ENCODE assay signal across 10 mouse cellular contexts in the genomic region with DNA sequence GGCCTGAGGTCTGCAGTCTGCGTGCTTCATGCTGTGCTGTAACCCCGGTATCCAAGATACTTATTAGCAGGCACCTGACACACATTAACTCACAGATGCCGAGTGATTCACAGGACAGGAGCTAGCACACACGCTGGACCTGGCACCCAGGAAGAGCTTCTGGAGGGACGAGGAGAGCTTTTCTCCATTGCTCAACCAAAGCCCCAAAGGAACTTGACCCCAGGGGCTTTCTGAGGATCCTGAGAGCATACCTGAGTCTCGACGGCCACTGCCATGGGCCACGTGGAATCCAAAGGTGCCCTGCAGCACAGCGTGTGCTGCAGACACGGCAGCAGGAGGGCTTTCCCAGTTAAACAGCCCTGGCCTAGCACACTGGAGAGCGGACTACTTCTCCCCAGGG. TPM values are rescaled to one million over a fixed set of nuclear protein-coding genes. Genes with fewer than 3 reads are reported as not detected.
A peak's percentile ranks its signal among the peaks of the same experiment; 100 is the strongest.
DNase-seq lines count a peak whose midpoint lies in the region; ATAC-seq and TF ChIP-seq lines count a peak whose summit lies in the region.
"Had no signal": no experiment of that assay in that cellular context is flagged by ENCODE, and none has a peak within 500 bp of the region (broad histone marks: within the 10 kb centered on the region; RNA-seq: fewer than 3 reads in every experiment).

No protein-coding gene starts in this region.

- no peaks in the 10 kb centered on the region for H3K9me3 ChIP-seq in hindbrain, embryonic 10.5 days
- no peaks in the 10 kb centered on the region for H3K9me3 ChIP-seq in hindbrain, embryonic 11.5 days (ENCODE audit: control insufficient read depth, low read length)
- H3K9me3 ChIP-seq: liver, embryonic 12.5 days had no signal

- no peak for DNase-seq in hindbrain, embryonic 10.5 days (ENCODE audit: low spot score)
- no peak for DNase-seq in hindbrain, embryonic 11.5 days (ENCODE audit: low spot score)
- peak; percentile 26 for DNase-seq in NIH3T3 (ENCODE audit: low read depth)
- peak; percentile 59 for DNase-seq in kidney, postnatal 10 days
- DNase-seq in thymus, adult 2 months = no peak
- DNase-seq in frontal cortex, postnatal 25 days (ENCODE audit: low spot score in 2 of 2) = no peak
- no peak for DNase-seq in right cerebral cortex, postnatal 10 days (ENCODE audit: low spot score in 2 of 2)
- DNase-seq: lung, postnatal 4 days had no signal

- H3K27me3 ChIP-seq in hindbrain, embryonic 10.5 days (ENCODE audit: insufficient read depth, poor library complexity, severe bottlenecking) = peaks cover 34% of the 10 kb centered on the region
- H3K27me3 ChIP-seq in hindbrain, embryonic 11.5 days (ENCODE audit: control insufficient read depth, insufficient read depth, low read length) = 0 out of 2 replicates have a peak, but pooled peaks cover 3% of the 10 kb centered on the region
- H3K27me3 ChIP-seq in thymus, adult 2 months (ENCODE audit: control insufficient read depth, insufficient read depth, low read length) = no peaks in the 10 kb centered on the region

- TF ChIP-seq POLR2A in embryonic fibroblast, embryonic 13.5 days (IDR thresholded peaks at IDR 0.05; ENCODE audit: low read depth, low read length) = no peak
- TF ChIP-seq POLR2A in thymus, adult 2 months (IDR thresholded peaks at IDR 0.05; ENCODE audit: control insufficient read depth, extremely low read depth, insufficient read depth, low read length, poor library complexity) = no peak

- H3K4me3 ChIP-seq in hindbrain, embryonic 10.5 days = no peak overlapping the region
- H3K4me3 ChIP-seq in hindbrain, embryonic 11.5 days (ENCODE audit: low read depth, low read length) = no peak overlapping the region
- no peak overlapping the region for H3K4me3 ChIP-seq in embryonic fibroblast, embryonic 13.5 days (ENCODE audit: insufficient read depth, low read length)
- no peak overlapping the region for H3K4me3 ChIP-seq in thymus, adult 2 months (ENCODE audit: control insufficient read depth, insufficient read depth, low read length)
- H3K4me3 ChIP-seq: liver, embryonic 12.5 days had no signal

- TF ChIP-seq CTCF in embryonic fibroblast, embryonic 13.5 days (IDR thresholded peaks at IDR 0.05; ENCODE audit: borderline replicate concordance, insufficient read depth, low read length) = no peak
- TF ChIP-seq CTCF in thymus, adult 2 months (IDR thresholded peaks at IDR 0.05; ENCODE audit: borderline replicate concordance, control insufficient read depth, extremely low read depth, insufficient read depth, low read length, poor library complexity) = no peak

- no peak for ATAC-seq in hindbrain, embryonic 11.5 days (ENCODE audit: low FRiP score)
- ATAC-seq: liver, embryonic 12.5 days had no signal

- peak overlapping the region; percentile 66 for H3K27ac ChIP-seq in hindbrain, embryonic 10.5 days
- H3K27ac ChIP-seq in hindbrain, embryonic 11.5 days (ENCODE audit: low read depth, low read length) = no peak overlapping the region
- H3K27ac ChIP-seq in embryonic fibroblast, embryonic 13.5 days (ENCODE audit: insufficient read depth, low read length) = peak overlapping the region; percentile 90
- no peak overlapping the region for H3K27ac ChIP-seq in thymus, adult 2 months (ENCODE audit: control insufficient read depth, insufficient read depth, low read length)
- H3K27ac ChIP-seq: liver, embryonic 12.5 days had no signal

- 80% methylated on average over 11 of the region's 11 CpGs for WGBS in hindbrain, embryonic 10.5 days
- WGBS in hindbrain, embryonic 11.5 days = 72% methylated on average over 11 of the region's 11 CpGs
- 91% methylated on average over 11 of the region's 11 CpGs for WGBS in thymus, adult 2 months

- peaks cover 67% of the 10 kb centered on the region for H3K4me1 ChIP-seq in hindbrain, embryonic 10.5 days (replicated peaks)
- peaks cover 16% of the 10 kb centered on the region for H3K4me1 ChIP-seq in hindbrain, embryonic 11.5 days (replicated peaks; ENCODE audit: control insufficient read depth, insufficient read depth, low read length)
- H3K4me1 ChIP-seq in embryonic fibroblast, embryonic 13.5 days (ENCODE audit: control insufficient read depth, insufficient read depth, low read length) = peaks cover 38% of the 10 kb centered on the region
- peaks cover 43% of the 10 kb centered on the region for H3K4me1 ChIP-seq in thymus, adult 2 months (replicated peaks; ENCODE audit: control insufficient read depth, insufficient read depth, low read length)

- H3K4me2 ChIP-seq in hindbrain, embryonic 11.5 days (replicated peaks; ENCODE audit: low read depth, low read length) = no peak overlapping the region
- H3K4me2 ChIP-seq: liver, embryonic 12.5 days had no signal

- no peak overlapping the region for H3K9ac ChIP-seq in hindbrain, embryonic 11.5 days (ENCODE audit: low read depth, low read length)
- H3K9ac ChIP-seq: liver, embryonic 12.5 days had no signal

- peaks cover 12% of the 10 kb centered on the region for H3K36me3 ChIP-seq in hindbrain, embryonic 10.5 days
- no peaks in the 10 kb centered on the region for H3K36me3 ChIP-seq in hindbrain, embryonic 11.5 days (ENCODE audit: control insufficient read depth, insufficient read depth, low read length)
- H3K36me3 ChIP-seq in thymus, adult 2 months (ENCODE audit: control insufficient read depth, insufficient read depth, low read length) = no peaks in the 10 kb centered on the region
- H3K36me3 ChIP-seq: liver, embryonic 12.5 days had no signal

RNA-seq across cellular contexts. Expression of gene BC034090, which starts 27.9 kb away (rescaled TPM):
- polyA plus RNA-seq in hindbrain, embryonic 10.5 days (2016; fragmentation: Nextera tagmentation; extraction: Ambion mirVana) = 5.3 and 6.2 TPM in 2 replicates
- 1.7 and 2.5 TPM in 2 replicates for polyA plus RNA-seq in hindbrain, embryonic 11.5 days (2014; fragmentation: Nextera tagmentation; extraction: Ambion mirVana)
- polyA plus RNA-seq in embryonic fibroblast, embryonic 13.5 days (2011; ENCODE audit: insufficient read length, low read depth, missing spikeins) = 21.4 and 25.1 TPM in 2 replicates
- polyA plus RNA-seq in thymus, adult 2 months (2012; rRNA removed) = 7.6 and 13.1 TPM in 2 replicates

RNA-seq across cellular contexts. Expression of gene Stx6, which starts 57.8 kb away (rescaled TPM):
- polyA plus RNA-seq in hindbrain, embryonic 10.5 days (2016; fragmentation: Nextera tagmentation; extraction: Ambion mirVana) = 84.4 and 101 TPM in 2 replicates
- polyA plus RNA-seq in hindbrain, embryonic 11.5 days (2014; fragmentation: Nextera tagmentation; extraction: Ambion mirVana) = 99.6 and 101 TPM in 2 replicates
- 54.3 and 58.8 TPM in 2 replicates for polyA plus RNA-seq in embryonic fibroblast, embryonic 13.5 days (2011; ENCODE audit: insufficient read length, low read depth, missing spikeins)
- 232 and 272 TPM in 2 replicates for polyA plus RNA-seq in thymus, adult 2 months (2012; rRNA removed)

Comparison
In these comparisons a context has a peak if more than half of its experiments do, and no peak if none do; other contexts are left out.
1. H3K27ac ChIP-seq: peak in hindbrain, embryonic 10.5 days (single experiment) and embryonic fibroblast, embryonic 13.5 days (single experiment); none in hindbrain, embryonic 11.5 days (single experiment) and thymus, adult 2 months (single experiment).
2. DNase-seq: peak in NIH3T3 (single experiment) and kidney, postnatal 10 days (single experiment); none in hindbrain, embryonic 10.5 days (single experiment), hindbrain, embryonic 11.5 days (single experiment), thymus, adult 2 months (single experiment), frontal cortex, postnatal 25 days (0 of 2) and right cerebral cortex, postnatal 10 days (0 of 2).